Mouse (Mus musculus) megakaryocyte, embryonic 14.5 days (primary cell): ENCODE data around the gene Cbr3.

Experiments used
- FLI1 ChIP-seq: IDR thresholded peaks from 2 replicates; pipeline ENCODE4 v1.6.1; 2012; ENCODE audit warnings: low read length, inconsistent platforms, mixed read lengths
- GATA1 ChIP-seq: IDR thresholded peaks from 3 replicates; pipeline ENCODE4 v1.6.1; 2012; ENCODE audit warnings: mixed read lengths, low read length, inconsistent platforms, borderline replicate concordance

- TF ChIP-seq GATA1 (no peak), FLI1 (no peak)
Measured at GRCm38 (mm10) chr16:93725417-93726144, 42.6 kb downstream of the Cbr3 start.
